Mouse (Mus musculus) G1E-ER4 (cell line): ENCODE measurements at regions not wholly inside any gene's neighbourhood (a gene's known extent, or its start where the extent isn't known, plus 50 kb on each side); places are given as distances from the start of the nearest gene placed in this dataset.

ENCODE experiments used
- GATA1 ChIP-seq: IDR thresholded peaks from one replicate; pipeline ENCODE4 v1.8.0; 2012; ENCODE audit warnings: low read length, inconsistent platforms

GRCm38 (mm10) chr3:34593279-34593678, 56.9 kb upstream of the Sox2 start:
- TF ChIP-seq GATA1: no peak

GRCm38 (mm10) chr3:34577896-34578530, 72.2 kb upstream of the Sox2 start:
- no peak for TF ChIP-seq GATA1

- no peak for TF ChIP-seq GATA1
Measured at GRCm38 (mm10) chr3:34577115-34577514, 73.1 kb upstream of the Sox2 start.

GRCm38 (mm10) chr3:34576159-34576558, 74.0 kb upstream of the Sox2 start:
- TF ChIP-seq GATA1: no peak

- no peak for TF ChIP-seq GATA1
Measured at GRCm38 (mm10) chr3:34574711-34575350, 75.4 kb upstream of the Sox2 start.

- TF ChIP-seq GATA1: no peak
Measured at GRCm38 (mm10) chr3:34573312-34573711, 76.9 kb upstream of the Sox2 start.

GRCm38 (mm10) chr3:34572081-34572480, 78.1 kb upstream of the Sox2 start:
- no peak for TF ChIP-seq GATA1

- no peak for TF ChIP-seq GATA1
Measured at GRCm38 (mm10) chr3:34571630-34572029, 78.6 kb upstream of the Sox2 start.

- no peak for TF ChIP-seq GATA1
Measured at GRCm38 (mm10) chr3:34569998-34570397, 80.2 kb upstream of the Sox2 start.

- TF ChIP-seq GATA1: no peak
Measured at GRCm38 (mm10) chr3:34568086-34568650, 82.0 kb upstream of the Sox2 start.

GRCm38 (mm10) chr3:34565386-34565785, 84.8 kb upstream of the Sox2 start:
- no peak for TF ChIP-seq GATA1

- TF ChIP-seq GATA1: no peak
Measured at GRCm38 (mm10) chr3:34562893-34563292, 87.3 kb upstream of the Sox2 start.

GRCm38 (mm10) chr3:34561709-34562108, 88.5 kb upstream of the Sox2 start:
- no peak for TF ChIP-seq GATA1

- TF ChIP-seq GATA1: no peak
Measured at GRCm38 (mm10) chr3:34559841-34560703, 90.1 kb upstream of the Sox2 start.

- TF ChIP-seq GATA1: no peak
Measured at GRCm38 (mm10) chr3:34558821-34559520, 91.2 kb upstream of the Sox2 start.
